Mouse (Mus musculus) embryonic facial prominence, embryonic 11.5 days (tissue): Measurements from ENCODE around the gene Nfatc2. TPM values are rescaled to one million over a fixed set of nuclear protein-coding genes. Genes with fewer than 3 reads are reported as not detected.

Experiments
- ATAC-seq: fragments of 200-750 bp; cut with Nextera tagmentation; replicated peaks from 2 replicates; pipeline ENCODE4 v1.8.0; 2017; ENCODE audit warnings: low read depth; ENCODE audit not compliant: insufficient number of reproducible peaks, low FRiP score, low TSS enrichment
- DNase-seq: peaks from one replicate; pipeline ENCODE4 v3.0.0-alpha.2; 2015; ENCODE audit warnings: low spot score
- H3K27ac ChIP-seq: fragments of 300-500 bp; sonication (generic); replicated peaks from 2 replicates; pipeline ENCODE4 v1.5.1; 2014; ENCODE audit warnings: mild to moderate bottlenecking, low read depth, low read length, control low read depth
- H3K27me3 ChIP-seq: fragments of 300-500 bp; sonication (generic); 2 replicates; pipeline ENCODE4 v1.6.1; 2014; ENCODE audit warnings: mild to moderate bottlenecking, low read length, moderate library complexity, mixed read lengths; ENCODE audit not compliant: control insufficient read depth, insufficient read depth
- H3K36me3 ChIP-seq: fragments of 300-500 bp; sonication (generic); replicated peaks from 2 replicates; pipeline ENCODE4 v1.6.1; 2014; ENCODE audit warnings: low read depth, mild to moderate bottlenecking, low read length, moderate library complexity, mixed read lengths; ENCODE audit not compliant: control insufficient read depth, insufficient read depth
- H3K4me1 ChIP-seq: fragments of 300-500 bp; sonication (generic); 2 replicates; pipeline ENCODE4 v1.6.1; 2014; ENCODE audit warnings: low read length, mixed read lengths; ENCODE audit not compliant: control insufficient read depth, insufficient read depth
- H3K4me2 ChIP-seq: fragments of 300-500 bp; sonication (generic); 2 replicates; pipeline ENCODE4 v1.6.1; 2014; ENCODE audit warnings: low read depth, mild to moderate bottlenecking, control low read depth, low read length, moderate library complexity
- H3K4me3 ChIP-seq: fragments of 300-500 bp; sonication (generic); 2 replicates; pipeline ENCODE4 v1.5.1; 2014; ENCODE audit warnings: low read depth, low read length, control low read depth
- H3K9ac ChIP-seq: fragments of 300-500 bp; sonication (generic); replicated peaks from 2 replicates; pipeline ENCODE4 v1.6.1; 2014; ENCODE audit warnings: mild to moderate bottlenecking, control low read depth, low read length
- H3K9me3 ChIP-seq: fragments of 300-500 bp; sonication (generic); replicated peaks from 2 replicates; pipeline ENCODE4 v1.6.1; 2016; ENCODE audit warnings: mild to moderate bottlenecking, low read length, inconsistent platforms, mixed read lengths; ENCODE audit not compliant: control insufficient read depth
- WGBS: fragments of 180-500 bp; shearing (Covaris S2); extraction: QIAGEN DNeasy Blood & Tissue Kit; methylation state at CpG from one replicate; pipeline ENCODE4 v1.1.7; 2014; 5-methylcytosine and 5-hydroxymethylcytosine counted together
- polyA plus RNA-seq: library from polyadenylated mRNA; unstranded; fragments of >200 nt; fragmentation: Nextera tagmentation; extraction: Ambion mirVana; gene quantifications from 2 replicates; pipeline ENCODE4 v1.2.1, GENCODE M21; 2014

Nfatc2 gene
- polyA plus RNA-seq, 1 experiment from 2014 or later = 0.87 TPM

DNA sequence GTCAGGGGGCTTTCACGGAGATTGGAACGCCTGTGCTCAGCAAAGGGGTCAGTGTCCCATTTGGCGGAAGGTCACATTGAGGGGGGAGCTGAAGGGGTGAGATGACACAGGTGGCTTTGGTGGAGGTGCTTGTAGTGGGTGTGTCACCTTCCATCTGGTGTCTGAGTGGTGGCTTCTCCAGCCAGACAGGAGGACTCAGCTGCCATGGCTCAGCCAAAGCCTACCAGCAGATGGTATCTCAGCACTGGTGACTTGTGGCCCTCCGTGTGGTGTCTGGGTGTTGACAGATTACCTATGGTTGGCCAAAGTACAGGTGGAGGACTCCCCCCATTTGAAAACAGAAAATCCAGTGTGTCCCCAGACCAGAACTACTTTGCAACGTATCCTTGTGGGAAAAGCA lies 134.3 kb downstream of the Nfatc2 start:
- no peaks in the 10 kb centered on the region for H3K9me3 ChIP-seq
- H3K27ac ChIP-seq = no peak overlapping the region
- H3K9ac ChIP-seq = no peak overlapping the region
- H3K4me1 ChIP-seq = no peaks in the 10 kb centered on the region
- no peaks in the 10 kb centered on the region for H3K27me3 ChIP-seq
- no peak overlapping the region for H3K4me2 ChIP-seq
- WGBS = 80% methylated on average over 5 of the region's 5 CpGs
- DNase-seq (no peak), ATAC-seq (no peak)
- H3K36me3 ChIP-seq = no peaks in the 10 kb centered on the region
- no peak overlapping the region for H3K4me3 ChIP-seq

DNA sequence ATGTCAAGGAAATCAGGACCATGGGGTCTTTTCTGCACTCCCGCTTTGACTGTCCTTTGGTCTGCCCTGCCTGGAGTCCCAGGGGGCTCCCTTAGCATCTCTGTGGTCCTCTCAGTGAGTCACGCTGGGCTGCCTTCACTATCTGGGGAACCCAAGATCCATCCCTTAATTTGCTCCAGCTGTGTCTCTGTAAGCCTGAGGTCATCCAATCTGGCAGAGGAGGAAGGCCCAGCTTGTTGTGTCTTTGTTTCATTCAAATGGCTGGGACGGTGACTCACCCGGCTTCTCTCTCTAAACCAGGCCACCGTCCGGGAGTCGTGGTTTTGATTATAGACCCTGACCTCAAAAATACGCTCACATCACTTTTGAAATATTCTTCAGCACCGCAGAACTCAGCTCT lies 135.4 kb downstream of the Nfatc2 start:
- no peaks in the 10 kb centered on the region for H3K4me1 ChIP-seq
- 22% methylated on average over 9 of the region's 9 CpGs for WGBS
- no peak overlapping the region for H3K27ac ChIP-seq
- H3K9ac ChIP-seq = no peak overlapping the region
- ATAC-seq = no peak
- no peaks in the 10 kb centered on the region for H3K9me3 ChIP-seq
- H3K36me3 ChIP-seq = no peaks in the 10 kb centered on the region
- no peaks in the 10 kb centered on the region for H3K27me3 ChIP-seq
- peak; percentile 67 for DNase-seq
- no peak overlapping the region for H3K4me2 ChIP-seq
- H3K4me3 ChIP-seq = no peak overlapping the region

DNA sequence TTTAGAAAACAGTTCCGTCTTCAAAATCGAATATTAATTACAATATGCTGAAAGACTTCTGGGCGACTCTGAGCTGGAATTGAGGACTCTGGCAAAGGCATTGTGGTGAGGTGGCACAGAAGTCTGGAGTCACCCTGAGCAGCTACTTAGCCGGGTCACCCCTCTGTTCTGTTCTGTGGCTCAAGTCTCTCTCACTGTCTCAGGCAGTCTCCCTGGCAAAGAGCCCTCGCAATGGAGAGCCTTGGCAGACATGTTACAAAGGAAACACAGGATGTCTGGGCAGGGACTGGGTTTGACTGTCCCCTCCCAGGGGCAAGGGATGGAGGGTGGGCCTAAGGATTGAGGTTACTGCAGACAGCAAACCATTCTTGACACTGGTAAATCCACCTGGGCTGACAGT lies 135.8 kb downstream of the Nfatc2 start:
- DNase-seq = no peak
- Histone ChIP-seq H3K27me3 (no peaks in the 10 kb centered on the region), H3K27ac (no peak overlapping the region)

DNA sequence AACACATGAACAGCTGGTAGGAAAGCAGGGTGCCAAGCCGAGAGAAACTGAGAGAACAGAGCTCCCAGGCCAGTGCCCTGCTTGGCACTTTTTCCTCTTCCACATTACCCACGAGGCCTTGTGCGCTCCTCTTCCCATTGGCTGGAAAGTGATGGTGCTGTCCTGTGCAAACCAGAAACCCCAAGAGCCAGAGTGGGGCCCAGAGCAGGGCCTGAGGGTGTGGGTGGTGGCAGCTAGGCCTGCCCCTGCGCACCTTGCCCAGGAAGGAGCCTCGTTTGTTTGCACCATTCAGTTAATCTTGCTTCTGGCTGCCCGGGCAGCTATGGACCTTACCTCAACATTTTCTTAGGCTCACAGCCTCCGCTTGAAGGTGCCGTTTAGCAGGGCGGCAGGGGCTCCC lies 139.6 kb downstream of the Nfatc2 start:
- Histone ChIP-seq H3K4me3 (no peak overlapping the region), H3K27ac (no peak overlapping the region), H3K36me3 (no peaks in the 10 kb centered on the region), H3K4me2 (no peak overlapping the region), H3K9me3 (no peaks in the 10 kb centered on the region), H3K27me3 (no peaks in the 10 kb centered on the region), H3K4me1 (no peaks in the 10 kb centered on the region), H3K9ac (no peak overlapping the region)
- DNase-seq = no peak
- ATAC-seq = no peak
- WGBS = 72% methylated on average over 9 of the region's 9 CpGs

More for the DNA sequence above, 135.8 kb downstream of the Nfatc2 start:
- Histone ChIP-seq H3K9me3 (no peaks in the 10 kb centered on the region), H3K36me3 (no peaks in the 10 kb centered on the region), H3K9ac (no peak overlapping the region), H3K4me1 (no peaks in the 10 kb centered on the region), H3K4me3 (no peak overlapping the region), H3K4me2 (no peak overlapping the region)
- 75% methylated on average over 5 of the region's 5 CpGs for WGBS
- ATAC-seq = no peak

DNA sequence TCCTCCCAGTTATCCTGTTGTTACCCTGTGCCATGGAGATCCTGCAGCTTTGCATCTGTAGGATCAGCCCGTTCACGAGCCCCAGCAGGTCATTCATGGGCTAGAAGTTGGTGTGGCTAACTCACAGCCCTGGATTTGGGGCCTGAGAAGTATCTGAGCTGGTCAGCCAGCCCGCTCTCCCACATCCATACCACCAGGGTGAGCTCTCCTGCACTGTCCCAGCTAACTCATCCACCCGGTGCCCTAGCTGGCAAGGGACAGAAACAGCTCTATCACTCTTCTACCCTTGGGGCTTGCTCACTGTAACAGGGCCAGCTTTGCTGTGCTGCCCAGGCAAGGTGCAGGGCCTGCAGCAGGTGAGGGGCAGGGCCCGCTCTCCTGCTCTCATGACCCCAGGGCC lies 141.8 kb downstream of the Nfatc2 start:
- Histone ChIP-seq H3K27me3 (no peaks in the 10 kb centered on the region), H3K27ac (no peak overlapping the region), H3K4me1 (no peaks in the 10 kb centered on the region), H3K9ac (no peak overlapping the region), H3K4me2 (no peak overlapping the region), H3K9me3 (no peaks in the 10 kb centered on the region), H3K36me3 (no peaks in the 10 kb centered on the region), H3K4me3 (no peak overlapping the region)
- WGBS = 66% methylated on average over 5 of the region's 5 CpGs
- ATAC-seq (no peak), DNase-seq (no peak)

DNA sequence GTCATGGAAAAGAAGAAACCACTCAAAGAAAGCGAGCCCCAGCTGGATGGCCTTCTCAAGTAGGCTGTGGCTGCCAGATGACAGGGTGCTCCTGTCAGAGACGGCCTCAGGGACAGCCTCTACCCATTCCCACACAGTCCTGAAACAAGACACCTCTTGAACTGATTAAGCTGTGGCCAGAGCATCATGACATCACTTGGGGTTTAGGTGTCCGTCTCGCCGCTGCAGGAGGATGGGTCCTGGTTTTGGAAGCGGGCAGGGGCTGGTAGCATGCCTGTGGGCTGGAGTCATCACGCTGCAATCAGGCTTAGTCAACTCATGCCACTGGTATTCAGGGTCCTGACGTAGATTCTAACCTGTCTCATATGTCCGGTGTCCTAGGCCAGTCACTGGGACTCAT lies 142.9 kb downstream of the Nfatc2 start:
- Histone ChIP-seq H3K27me3 (no peaks in the 10 kb centered on the region), H3K9me3 (no peaks in the 10 kb centered on the region), H3K36me3 (no peaks in the 10 kb centered on the region), H3K4me2 (no peak overlapping the region), H3K4me1 (no peaks in the 10 kb centered on the region), H3K4me3 (no peak overlapping the region), H3K9ac (no peak overlapping the region), H3K27ac (no peak overlapping the region)
- ATAC-seq (no peak), DNase-seq (no peak)
- WGBS = 68% methylated on average over 9 of the region's 9 CpGs

DNA sequence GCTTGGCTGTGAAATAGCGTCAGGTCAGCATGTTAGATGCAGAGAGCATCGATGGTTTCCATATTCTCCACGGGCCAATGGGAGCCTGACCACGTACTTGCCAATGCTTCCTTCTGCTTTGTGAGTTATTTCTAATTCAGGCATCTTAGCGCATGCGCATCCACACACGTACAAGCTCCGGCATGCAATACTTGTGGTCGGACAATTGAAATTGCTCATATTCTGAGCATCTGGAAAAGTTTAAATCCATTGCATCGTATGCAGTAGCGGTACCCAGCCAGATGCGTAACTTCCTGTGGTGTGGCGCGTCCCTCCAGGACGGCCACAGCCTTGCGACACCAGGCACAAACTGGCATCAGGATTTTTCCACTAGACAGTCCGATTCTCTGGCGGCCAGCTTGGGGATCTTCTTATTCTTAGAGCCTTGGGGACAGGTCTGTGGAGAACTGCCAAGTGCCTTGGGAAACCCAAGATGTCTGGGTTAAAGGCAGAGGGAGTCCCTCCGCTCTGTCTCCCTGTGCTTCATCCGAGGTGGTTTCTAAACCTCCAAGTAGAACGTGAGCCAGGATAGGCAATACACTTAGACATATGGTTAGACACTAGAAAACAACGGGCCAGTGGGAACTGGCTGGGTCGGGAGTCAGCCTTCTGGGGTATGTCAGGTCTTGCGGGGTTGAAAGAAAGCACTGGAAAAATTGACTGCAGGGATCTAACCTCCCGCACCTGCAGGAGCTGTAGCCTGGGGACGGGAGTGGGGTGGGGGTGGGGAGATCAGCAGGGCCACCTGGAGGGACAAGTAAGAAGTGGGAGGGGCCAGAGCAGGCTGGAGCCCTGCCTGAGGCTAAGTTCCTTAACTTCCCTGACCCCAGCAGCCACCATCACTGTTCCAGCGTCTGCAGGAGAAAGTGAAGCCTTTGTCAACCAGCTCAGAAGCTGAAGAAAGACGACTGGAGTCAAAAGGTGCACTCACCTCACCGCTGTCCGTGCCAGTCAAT lies 149.4 kb downstream of the Nfatc2 start:
- H3K4me3 ChIP-seq = no peak overlapping the region
- H3K4me1 ChIP-seq = peaks cover 4% of the 10 kb centered on the region
- no peak overlapping the region for H3K27ac ChIP-seq
- ATAC-seq (no peak), DNase-seq (peak; percentile 63)
- H3K9ac ChIP-seq = no peak overlapping the region
- no peaks in the 10 kb centered on the region for H3K9me3 ChIP-seq
- WGBS = 41% methylated on average over 30 of the region's 30 CpGs
- no peaks in the 10 kb centered on the region for H3K36me3 ChIP-seq
- H3K27me3 ChIP-seq = no peaks in the 10 kb centered on the region
- H3K4me2 ChIP-seq = no peak overlapping the region

DNA sequence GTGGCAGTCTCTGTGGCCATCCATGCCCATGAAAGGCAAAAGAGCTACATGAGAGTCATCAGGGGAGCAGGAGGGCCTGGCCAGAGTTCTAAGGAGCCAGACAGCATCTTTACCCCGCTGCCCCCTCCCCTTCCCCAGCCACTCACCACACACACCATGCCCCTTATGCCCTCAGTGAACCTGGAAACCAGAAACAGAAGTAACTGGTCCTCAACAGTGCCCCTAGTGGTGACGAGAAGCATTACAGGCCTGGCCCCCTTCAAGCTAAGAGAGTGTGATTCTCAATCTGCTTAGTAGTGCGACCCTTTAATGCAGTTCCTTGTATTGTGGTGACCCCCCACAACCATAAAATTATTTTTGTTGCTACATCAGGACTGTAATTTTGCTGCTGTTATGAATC lies 150.5 kb downstream of the Nfatc2 start:
- 10% methylated on average over 3 of the region's 3 CpGs for WGBS
- H3K27ac ChIP-seq = no peak overlapping the region

More for the DNA sequence above, 150.5 kb downstream of the Nfatc2 start:
- no peaks in the 10 kb centered on the region for H3K27me3 ChIP-seq
- DNase-seq (peak; percentile 75), ATAC-seq (no peak)
- H3K4me2 ChIP-seq = no peak overlapping the region
- H3K9me3 ChIP-seq = no peaks in the 10 kb centered on the region
- no peaks in the 10 kb centered on the region for H3K36me3 ChIP-seq
- H3K4me1 ChIP-seq = peaks cover 4% of the 10 kb centered on the region
- H3K9ac ChIP-seq = no peak overlapping the region
- no peak overlapping the region for H3K4me3 ChIP-seq
